Mouse (Mus musculus) 3134 (cell line): ENCODE data around the gene Gpx7.

Experiments
- DNase-seq: peaks from one replicate; pipeline ENCODE4 v3.0.0-alpha.2; 2011; ENCODE audit warnings: low spot score; ENCODE audit not compliant: insufficient read length; ENCODE audit errors: extremely low read depth

Gene Gpx7

DNA sequence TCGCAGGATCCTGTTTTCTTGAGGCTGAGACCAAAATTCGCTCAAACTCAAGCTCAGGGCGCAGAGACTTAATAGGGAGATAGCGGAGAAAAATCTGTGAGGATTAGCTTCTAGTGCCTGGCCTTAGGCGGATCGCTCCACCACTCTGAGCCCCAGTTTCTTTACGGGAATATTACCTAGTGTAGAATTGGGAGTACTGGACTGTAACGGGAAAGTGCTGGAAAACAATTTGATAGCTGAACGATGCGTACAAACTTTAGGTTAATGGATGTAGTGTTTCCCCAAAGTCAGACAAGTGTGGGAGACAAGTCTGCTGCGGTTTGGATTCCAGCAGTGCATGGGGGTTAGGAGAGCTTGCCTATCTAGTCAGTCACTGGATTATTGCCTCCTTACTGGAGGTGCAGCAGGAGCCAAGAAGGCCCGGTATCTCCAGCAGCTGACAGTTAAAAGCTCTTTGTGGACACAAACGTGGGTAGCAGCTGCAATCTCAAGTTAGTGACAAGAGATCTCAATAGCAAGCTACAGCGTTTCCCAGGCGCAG is at the start of gene Gpx7:
TSS of gene Gpx7 (minus strand) at position 101 of the 541 bp plus-strand sequence.
- no peak for DNase-seq

GRCm38 (mm10) chr4:108456028-108456427 is 49.3 kb upstream of the Gpx7 start:
- DNase-seq: no peak

DNA sequence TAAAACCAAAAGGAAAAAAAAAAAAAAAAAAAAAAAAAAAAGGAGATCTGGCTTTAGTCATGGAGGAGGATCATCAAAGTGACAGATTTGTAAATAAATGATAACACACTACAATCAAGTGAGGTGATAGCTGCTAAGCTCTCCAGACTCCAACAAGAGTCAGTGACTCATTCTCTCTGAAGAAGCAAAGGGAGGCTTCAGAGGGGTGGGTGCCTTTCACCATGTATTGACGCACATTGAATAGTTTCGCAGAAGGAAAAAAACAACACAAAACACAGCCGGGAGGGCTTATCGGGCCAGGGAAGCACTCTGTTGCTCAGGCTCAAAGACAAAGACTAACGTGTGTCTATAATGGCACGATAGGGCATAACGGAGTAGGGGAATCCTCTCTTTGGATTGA is 41.3 kb upstream of the Gpx7 start:
- DNase-seq: no peak

- no peak for DNase-seq
Observed at GRCm38 (mm10) chr4:108438082-108438840, 31.5 kb upstream of the Gpx7 start.

- no peak for DNase-seq
Observed at GRCm38 (mm10) chr4:108436225-108436624, 29.5 kb upstream of the Gpx7 start.

- DNase-seq: no peak
Observed at GRCm38 (mm10) chr4:108435646-108436045, 28.9 kb upstream of the Gpx7 start.

DNA sequence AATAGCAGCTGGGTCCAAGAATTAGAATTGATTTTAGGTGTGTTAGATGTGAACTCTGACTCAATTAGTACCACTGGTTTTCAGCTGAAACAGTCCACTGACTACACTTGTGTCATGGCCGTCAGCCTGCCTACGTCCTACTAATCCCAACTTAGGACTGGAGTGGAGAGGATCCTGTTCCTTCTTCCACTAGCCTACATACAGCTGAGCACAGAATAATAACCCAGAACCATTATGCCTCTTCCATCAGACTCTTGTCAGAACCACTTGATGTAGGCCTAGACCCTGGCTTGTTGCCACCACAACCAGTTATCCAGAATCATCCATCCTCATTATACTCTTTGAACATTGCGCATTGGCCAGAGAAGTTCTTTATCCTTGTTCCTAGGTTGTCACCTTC is 28.0 kb upstream of the Gpx7 start:
- no peak for DNase-seq

DNA sequence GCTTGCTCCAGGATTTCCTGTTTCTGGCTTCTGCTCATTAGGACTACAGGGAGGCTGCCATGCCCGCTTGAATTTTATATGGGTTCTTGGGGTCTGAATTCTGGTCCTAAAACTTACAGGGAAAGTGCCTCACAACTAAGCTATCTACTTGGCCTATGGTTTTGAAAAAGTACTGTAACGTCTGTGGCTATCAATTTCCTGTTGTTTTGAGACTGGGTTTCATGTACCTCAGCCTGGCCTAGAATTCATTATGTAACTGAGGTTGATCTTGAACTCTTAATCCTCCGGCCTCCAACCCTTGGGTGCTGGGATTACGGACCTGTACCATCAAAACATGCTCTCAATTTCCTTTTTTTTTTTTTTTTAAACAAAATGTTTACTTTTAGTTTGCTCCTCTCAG is 27.5 kb upstream of the Gpx7 start:
- no peak for DNase-seq

DNA sequence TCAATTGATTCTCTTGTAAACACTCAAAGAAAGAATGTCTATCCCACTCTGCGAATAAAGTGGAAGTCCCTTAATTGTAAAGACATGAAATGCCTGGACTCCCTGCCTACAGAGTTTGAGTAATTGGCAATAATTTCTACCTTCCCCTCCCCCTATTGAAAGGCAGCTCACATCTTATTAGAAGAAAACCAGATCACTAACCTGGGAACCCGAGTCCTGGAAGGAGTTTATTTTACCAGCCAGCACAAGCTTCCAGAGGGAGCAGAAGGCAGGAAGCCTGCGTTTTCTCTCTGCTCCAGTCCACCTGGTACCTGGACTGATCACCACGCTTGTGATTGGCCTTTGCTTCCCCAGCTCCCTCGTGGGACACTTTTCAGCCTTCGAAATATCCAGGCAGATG is 26.6 kb upstream of the Gpx7 start:
- DNase-seq: no peak

DNA sequence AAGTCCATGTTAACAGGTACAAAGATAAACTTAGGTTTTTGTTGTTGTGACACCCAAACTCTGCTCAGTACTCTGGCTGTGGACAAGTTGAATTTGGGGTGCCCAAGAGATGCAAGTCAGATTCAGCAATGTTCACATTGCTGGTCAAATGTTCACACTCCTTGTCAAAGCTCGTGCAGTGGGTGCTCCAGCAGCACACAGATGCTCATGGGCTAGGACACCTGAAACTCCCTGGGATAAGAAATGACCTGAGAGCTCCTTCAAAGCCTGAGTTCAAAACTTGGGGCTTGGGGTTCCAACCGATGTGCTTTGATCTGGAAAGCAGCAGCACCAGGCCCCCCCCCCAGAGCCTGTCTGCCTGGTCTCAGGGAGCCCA is 24.8 kb upstream of the Gpx7 start:
- no peak for DNase-seq

- no peak for DNase-seq
Observed at GRCm38 (mm10) chr4:108430656-108431560, 24.1 kb upstream of the Gpx7 start.

- no peak for DNase-seq
Observed at GRCm38 (mm10) chr4:108428341-108428721, 21.6 kb upstream of the Gpx7 start.

- no peak for DNase-seq
Observed at GRCm38 (mm10) chr4:108427719-108428340, 21.1 kb upstream of the Gpx7 start.

GRCm38 (mm10) chr4:108424587-108424986 is 17.8 kb upstream of the Gpx7 start:
- no peak for DNase-seq

DNA sequence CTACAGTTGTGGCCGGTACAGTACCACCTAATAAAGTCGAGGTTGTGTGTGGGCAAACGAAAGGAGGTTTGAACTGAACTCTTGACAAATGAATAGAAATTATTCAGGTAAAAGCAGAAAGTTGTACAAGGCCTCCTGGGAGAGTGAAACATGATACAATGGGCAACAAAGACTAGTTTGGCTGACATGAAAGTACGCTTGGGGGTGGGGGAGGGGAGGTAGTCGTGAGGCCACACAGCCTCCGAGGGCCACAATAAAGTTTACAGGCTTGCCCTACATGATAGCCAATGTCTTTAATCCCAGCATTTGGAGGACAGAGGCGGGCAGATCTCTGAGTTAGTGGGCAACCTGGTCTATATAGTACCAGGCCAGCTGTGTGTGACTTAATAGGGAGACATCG is 860 bp upstream of the Gpx7 start:
- DNase-seq: no peak

- DNase-seq: no peak
Observed at GRCm38 (mm10) chr4:108406138-108406860, 462 bp downstream of the Gpx7 start.

GRCm38 (mm10) chr4:108405766-108406137 is 1.0 kb downstream of the Gpx7 start:
- no peak for DNase-seq

DNA sequence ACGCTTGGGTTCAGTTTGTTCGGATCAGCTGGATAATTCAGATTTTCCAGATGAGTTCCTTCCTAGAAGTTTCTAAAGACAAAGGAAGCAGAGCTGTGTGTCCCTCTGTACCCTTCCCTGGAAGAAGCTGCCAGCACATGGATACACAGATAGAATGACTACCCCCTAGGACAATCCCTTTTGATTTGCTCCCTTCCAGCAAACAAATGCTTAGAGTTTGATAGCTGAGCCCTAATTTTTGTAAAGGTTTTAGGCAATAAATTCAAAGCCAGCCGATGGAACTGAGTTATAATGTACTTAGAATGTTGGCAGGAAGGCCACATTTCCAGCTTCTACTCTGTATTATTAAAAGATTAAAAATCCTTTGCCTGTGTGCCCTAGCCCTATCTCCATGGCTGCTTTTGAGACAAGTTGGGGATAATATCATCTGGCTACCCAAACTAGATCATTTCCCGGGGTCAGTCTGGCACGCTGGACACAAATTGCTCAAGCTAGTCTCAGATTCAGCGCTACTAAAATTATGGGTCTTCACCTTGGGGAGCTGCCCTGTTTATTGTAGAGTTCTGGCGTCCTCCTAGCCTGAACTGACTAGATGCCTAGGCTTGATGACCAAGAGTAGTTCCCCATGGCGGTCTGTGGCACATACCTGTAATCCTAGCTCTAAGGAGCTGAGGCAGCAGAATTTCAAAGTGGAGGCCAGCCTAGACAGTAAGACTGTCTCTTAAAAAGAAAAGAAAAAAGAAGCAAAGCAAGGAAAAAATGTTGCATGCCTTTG is 2.7 kb downstream of the Gpx7 start:
- no peak for DNase-seq

DNA sequence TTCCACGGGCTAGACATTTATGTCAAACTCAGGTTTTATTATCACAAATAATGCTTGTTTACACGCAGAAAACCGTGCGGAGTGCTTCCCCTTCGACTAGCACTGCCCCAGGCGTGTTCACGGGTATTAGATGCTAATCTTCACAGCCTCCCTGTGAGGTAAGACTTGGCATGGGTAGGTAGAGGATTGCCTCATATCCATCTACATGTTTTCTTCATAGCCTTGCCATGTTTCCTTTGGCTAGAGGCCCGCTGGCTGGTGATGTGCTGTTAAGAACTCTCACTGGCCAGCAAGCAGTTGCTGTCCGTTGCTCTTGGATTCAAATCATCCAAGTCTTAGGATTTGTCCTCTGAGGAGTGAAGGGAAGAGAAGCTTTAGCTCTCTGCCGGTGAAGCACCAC is 6.4 kb downstream of the Gpx7 start:
- no peak for DNase-seq

DNA sequence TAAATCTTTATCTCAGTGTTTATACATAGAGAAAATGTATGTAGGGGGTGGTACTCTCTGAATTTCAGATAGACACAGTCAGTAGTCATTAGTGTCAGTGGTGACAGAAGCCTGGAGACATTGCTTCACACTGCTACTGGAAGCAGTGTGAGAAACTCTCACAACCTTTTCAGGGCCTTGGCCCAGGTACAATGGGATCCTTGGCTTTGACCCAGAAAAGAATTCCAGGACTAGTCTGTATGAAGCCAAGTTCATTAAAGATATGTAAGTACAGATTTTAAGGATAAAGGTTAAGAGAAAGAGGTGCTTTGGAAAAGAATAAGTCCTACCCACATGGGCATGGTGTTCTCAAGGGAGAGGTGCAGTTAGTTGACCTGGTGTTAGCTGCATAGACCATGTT is 12.5 kb downstream of the Gpx7 start:
- DNase-seq: no peak
